Mouse (Mus musculus) monocyte, adult 5-6 weeks (primary cell): ENCODE measurements around the gene Cyba. TPM values are rescaled to one million over a fixed set of nuclear protein-coding genes. Genes with fewer than 3 reads are reported as not detected.

Experiments used
- ATAC-seq: fragments of 153-309, 156-312 bp; replicated peaks from 2 replicates; pipeline ENCODE4 v1.8.0; 2017; ENCODE audit warnings: mild to moderate bottlenecking; ENCODE audit not compliant: low TSS enrichment, insufficient number of reproducible peaks, severe bottlenecking, poor library complexity, low FRiP score
- total RNA-seq: library from RNA; stranded (forward); fragments of 200-1000, 200-491, 200-594 nt; gene quantifications from 3 replicates; pipeline ENCODE4 v1.2.3, GENCODE M21; 2017

Cyba gene
- total RNA-seq, 1 experiment from 2014 or later, result 340 TPM

DNA sequence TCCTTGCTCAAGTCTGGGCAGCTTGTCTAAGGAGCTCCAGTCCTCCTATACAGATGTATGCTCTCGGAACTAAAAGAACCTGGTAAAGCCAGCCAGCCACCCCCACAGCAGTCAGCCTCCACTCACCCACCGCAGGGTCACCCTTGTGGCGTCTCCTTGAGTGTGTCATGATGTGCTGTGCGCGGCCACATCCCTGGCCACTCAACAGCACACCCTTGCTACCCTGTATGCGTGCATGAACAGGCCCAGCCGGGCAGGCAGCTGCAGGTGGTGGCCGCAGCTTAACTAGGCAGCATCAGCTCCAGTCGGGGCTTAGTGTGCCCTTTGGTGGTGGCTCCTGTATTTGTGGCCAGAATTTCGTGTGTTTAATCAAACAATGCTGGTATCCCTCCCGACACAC, 24.4 kb upstream of the Cyba start:
- ATAC-seq, result no peak

DNA sequence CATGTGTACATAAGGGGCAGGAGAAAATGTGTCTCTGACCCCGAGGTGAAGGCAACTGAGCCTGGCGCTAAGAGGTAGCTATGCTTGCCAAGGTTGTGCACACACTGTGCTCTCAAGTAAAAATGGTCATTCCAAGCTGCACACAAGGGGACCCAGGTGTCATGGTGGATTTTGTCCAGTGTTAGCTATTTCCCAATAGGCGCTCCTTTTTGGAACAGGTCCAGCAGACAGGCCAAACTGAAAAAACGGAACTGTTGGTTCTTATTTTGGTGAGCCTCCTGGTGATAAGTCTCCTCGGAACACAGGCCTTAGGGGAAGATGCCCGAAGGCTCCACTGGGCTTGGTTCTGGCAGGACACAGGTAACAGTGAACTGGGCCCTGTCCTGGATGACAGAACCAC, 21.7 kb upstream of the Cyba start:
- ATAC-seq, result no peak; the same call in 1 of the 2 replicates

- ATAC-seq, result no peak
These were observed 19.4 kb upstream of the Cyba start for GRCm38 (mm10) chr8:122452154-122452553.

- ATAC-seq, result no peak
These were observed 18.5 kb upstream of the Cyba start for GRCm38 (mm10) chr8:122451161-122451703.

DNA sequence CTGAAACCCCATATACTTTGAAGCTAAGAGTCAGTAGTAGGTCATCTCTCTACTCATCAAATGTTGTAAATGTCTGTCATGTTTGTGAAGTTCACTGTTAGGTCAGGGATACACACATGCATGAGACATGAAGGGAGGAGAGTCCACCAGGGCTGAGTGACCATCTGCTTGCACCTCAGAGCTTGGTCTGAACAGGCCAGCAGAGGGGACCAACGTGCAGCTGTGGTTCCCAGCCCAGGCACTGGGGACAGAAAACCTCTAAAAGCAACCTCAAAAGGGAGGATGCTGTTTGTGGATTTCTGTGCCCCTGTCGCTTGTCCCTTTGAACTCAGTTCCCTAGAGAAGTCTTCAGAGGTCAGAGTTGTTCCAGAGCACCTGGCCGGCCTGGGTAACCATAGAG, 12.5 kb upstream of the Cyba start:
- ATAC-seq, result no peak

DNA sequence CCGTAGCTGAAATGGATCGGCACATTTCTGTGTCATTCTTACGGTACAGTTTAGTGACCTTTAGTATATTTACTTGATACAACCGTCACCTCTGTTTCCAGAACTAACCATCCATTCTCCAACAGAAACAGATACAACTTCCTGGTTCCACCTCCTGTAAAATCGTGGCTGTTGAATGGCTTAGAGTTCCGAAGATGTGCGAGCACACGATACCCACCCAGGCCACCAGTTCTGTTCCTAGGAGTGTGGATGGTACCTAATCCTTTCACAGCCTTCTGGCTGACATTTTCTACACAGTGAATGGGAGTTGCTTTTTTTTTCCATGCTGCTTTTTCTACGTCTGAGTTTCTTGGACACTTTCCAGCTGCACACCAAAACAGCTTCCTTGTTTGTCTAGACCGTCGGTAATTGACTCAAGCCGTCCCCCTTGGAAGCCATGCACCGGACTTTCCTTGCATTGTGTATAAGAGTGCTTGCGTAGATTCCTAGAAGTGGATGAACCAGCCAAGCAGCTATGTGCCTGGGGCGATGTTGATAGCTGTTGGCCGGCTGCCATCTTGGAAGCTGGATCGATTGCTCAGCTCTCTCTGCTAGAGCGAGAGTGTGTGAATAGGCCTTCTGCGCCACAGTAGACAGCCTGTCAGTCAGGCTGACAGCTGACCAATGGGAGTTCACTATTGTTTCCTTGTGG, 11.5 kb upstream of the Cyba start:
- ATAC-seq, result peak; percentile 62

DNA sequence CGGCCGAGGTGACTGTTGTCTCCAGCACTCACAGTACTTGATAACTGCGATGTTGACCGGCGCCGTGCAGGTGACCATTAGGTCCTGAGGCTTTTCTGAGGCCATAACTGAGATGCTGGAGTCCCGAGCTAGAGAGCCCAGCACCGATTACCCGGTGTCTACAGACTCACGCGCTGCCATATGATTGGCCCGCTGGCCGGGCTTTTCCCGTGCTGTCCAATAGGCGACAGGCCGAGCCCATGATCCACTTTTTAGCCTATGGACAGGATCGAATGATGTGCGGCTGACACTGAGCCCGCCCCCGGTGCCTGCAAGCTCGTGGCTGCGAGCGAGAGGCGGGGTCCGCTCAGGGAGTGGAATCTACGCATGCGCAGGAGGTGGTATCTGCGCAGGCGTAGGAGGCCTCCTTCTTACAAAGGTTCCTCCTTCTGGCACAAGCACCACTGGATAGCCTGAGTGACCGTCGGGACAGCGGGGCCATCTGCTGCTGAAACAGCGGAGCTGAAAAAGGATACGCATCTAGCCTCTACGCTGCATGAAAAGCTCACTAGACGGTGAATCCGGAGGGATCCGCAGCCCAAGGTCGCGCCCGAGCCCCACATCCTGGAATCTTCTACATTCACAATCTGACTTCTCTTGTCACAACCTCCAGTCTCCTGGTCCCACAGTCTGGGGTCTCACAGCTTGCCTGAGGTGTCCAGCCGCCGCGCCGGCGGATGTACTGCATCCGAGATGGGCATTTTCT, 10.7 kb upstream of the Cyba start, which contains the start of gene Mvd:
Mvd (minus strand) TSS at position 161 of the 745 bp plus-strand sequence.
- ATAC-seq, result peak; percentile 91

DNA sequence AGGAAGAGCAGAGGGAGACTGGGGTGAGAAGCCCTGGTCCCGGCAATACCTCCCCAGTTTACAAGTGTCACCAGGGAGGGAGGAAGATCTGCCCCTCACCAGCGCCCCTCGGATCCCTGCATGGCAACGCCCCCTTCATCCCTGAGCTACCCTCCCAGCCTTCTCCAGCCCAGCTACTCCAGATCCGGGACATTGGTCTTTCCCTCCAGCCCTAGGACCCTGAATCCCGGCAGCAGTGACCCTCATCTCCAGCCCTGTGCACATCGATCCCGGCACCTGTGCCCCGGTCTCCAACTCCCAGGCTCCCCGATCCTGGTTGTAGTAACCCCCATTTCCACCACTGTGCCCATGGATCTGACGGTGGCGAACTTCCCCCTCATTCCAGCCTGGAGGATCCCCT, 10.1 kb upstream of the Cyba start:
- ATAC-seq, result no peak

DNA sequence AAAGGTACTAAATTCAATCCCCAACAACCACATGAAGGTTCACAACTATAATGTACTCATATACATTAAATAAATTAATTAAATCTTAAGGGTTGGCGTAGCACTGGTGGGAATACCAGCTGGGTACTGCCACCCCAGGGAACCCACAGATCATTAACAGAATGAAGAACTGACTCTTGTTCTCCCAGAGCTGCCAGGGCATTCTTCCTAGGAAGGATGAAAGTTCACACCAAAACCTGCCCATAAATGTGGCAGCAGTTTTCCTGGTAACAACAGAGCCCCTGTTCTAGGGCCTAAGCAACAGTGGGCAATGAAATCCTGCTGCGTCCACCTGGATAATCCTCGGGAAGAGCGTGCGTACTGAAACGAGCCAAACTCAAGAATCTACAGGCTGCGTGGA, 9.6 kb upstream of the Cyba start:
- no peak for ATAC-seq

- ATAC-seq, result no peak
These were observed 8.6 kb upstream of the Cyba start for GRCm38 (mm10) chr8:122441326-122441725.

GRCm38 (mm10) chr8:122439336-122439735, 6.6 kb upstream of the Cyba start:
- no peak for ATAC-seq

- peak; percentile 38 for ATAC-seq
These were observed 5.1 kb upstream of the Cyba start for GRCm38 (mm10) chr8:122437708-122438331.

GRCm38 (mm10) chr8:122436586-122437125, 3.9 kb upstream of the Cyba start:
- ATAC-seq, result no peak

- ATAC-seq, result no peak
These were observed 3.4 kb upstream of the Cyba start for GRCm38 (mm10) chr8:122436146-122436545.

GRCm38 (mm10) chr8:122435375-122435774, 2.6 kb upstream of the Cyba start:
- ATAC-seq, result no peak

- no peak for ATAC-seq
These were observed 657 bp upstream of the Cyba start for GRCm38 (mm10) chr8:122433269-122433905.

DNA sequence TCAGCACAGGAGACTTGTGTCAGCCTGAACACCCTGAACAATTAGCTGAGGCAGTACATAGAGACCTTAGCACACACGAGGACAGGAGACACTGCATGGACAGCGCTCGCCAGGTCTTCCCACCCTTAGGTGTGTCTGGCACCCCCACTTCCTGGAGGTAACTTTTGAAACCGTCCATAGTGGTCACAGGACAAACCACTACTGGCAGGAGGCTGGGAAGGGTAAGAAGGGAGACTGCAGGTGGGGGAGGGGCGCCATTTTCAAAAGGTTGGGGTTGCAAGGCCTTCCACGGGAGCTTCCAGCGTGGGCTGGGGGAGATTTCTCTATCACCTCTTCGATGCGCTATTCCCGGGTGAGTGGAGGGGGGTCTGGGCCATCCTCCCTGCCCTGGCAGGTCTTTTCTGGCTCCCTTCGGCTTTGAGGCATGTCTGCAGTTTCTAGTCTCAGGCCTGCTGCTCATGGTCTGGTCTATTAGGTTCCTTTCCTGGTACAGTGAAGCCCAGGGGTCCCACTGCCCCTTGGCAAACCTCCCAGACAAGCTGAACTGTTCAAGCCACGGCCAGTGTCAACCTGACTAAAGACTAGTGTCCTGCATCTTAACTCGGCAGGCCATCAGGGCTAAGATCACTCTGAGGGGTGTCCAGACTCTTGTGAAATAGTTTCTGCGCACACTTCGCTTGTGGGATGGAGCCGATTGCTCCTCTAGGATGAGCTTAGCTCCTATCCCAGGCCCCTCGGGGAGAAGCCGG, 862 bp downstream of the Cyba start:
- no peak for ATAC-seq

GRCm38 (mm10) chr8:122430646-122431045, 2.1 kb downstream of the Cyba start:
- ATAC-seq, result no peak
